Mouse (Mus musculus) stomach, postnatal 0 days (tissue): ENCODE data around the gene Atxn10.

Experiments
- CTCF ChIP-seq: IDR thresholded peaks from 2 replicates; pipeline ENCODE4 v1.5.1; 2016; ENCODE audit warnings: antibody characterized with exemption, low read depth, mild to moderate bottlenecking, moderate library complexity
- EP300 ChIP-seq: optimal IDR thresholded peaks from 2 replicates; pipeline ENCODE3; 2016; ENCODE audit warnings: antibody characterized with exemption

DNA sequence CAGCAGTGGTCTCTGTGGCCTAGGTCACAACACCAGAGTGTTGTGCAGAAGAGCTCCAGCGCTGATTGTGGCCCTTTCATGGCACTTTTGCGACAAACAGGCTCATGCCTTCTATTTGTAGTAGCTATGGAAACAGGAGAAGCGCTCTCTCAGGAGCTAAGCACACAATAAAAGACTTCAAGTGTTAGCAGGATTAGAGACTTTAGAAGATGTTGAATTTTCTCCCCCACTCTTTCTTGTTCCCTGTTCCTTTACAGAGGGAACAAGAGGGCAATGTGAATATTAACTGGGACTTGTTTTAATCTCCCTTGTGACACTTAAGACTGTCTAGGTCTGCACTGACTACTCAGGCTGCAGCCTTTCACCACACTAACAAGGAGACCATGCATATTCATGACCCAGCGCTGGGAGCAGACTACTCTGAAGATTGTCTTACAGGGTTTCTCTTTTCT, 122.6 kb downstream of the Atxn10 start:
- TF ChIP-seq CTCF (no peak), EP300 (no peak)
